ENCODE assay signal across 8 mouse cellular contexts in the genomic region with DNA sequence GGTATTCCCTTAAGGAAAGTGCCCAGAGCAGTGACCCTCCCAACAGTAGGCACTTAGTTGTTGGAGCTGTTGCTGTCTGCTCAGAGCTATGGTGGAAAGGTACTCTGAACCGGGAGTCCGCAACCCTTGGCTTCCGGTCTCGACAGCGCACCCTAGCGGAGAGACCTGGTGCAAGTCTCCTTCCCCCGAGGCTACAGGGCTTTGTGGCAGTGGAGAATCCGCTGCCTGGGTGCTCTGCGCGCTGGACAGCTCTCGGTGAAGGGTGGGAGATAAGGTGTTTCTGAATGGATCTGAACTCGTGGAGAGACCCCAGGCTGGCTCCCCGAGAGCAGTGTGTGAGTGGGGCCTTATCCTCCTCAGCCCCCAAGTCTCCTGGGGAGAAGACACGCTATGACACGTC. TPM values are rescaled to one million over a fixed set of nuclear protein-coding genes. Genes with fewer than 3 reads are reported as not detected.
DNase-seq lines count a peak whose midpoint lies in the region; ATAC-seq and TF ChIP-seq lines count a peak whose summit lies in the region.

No protein-coding gene starts in this region.

- peak; percentile 22; the same call in 1 of the 2 replicates for ATAC-seq in heart, embryonic 14.5 days (ENCODE audit: insufficient number of reproducible peaks, insufficient read depth, low FRiP score, low read depth)
- peak; percentile 31; the same call in 1 of the 2 replicates for ATAC-seq in kidney, postnatal 0 days (replicated peaks; ENCODE audit: low FRiP score, low read depth)
- ATAC-seq in liver, embryonic 13.5 days (ENCODE audit: low read depth), result peak; percentile 37
- no peak for ATAC-seq in stomach, embryonic 14.5 days (ENCODE audit: insufficient number of reproducible peaks, insufficient read depth, low FRiP score, low read depth)

- peak overlapping the region; percentile 55; the same call in 1 of the 2 replicates for H3K27ac ChIP-seq in brown adipose tissue, adult 24 weeks (replicated peaks; ENCODE audit: low read depth, low read length)
- peak overlapping the region; percentile 74 for H3K27ac ChIP-seq in forebrain, embryonic 10.5 days
- peak overlapping the region; percentile 72 to 73 for H3K27ac ChIP-seq in heart, embryonic 14.5 days (replicated peaks in 1 of 2; ENCODE audit: control insufficient read depth in 1 of 2, insufficient read depth in 1 of 2, low read depth in 2 of 2, low read length in 2 of 2)
- peak overlapping the region; percentile 63; the same call in 1 of the 2 replicates for H3K27ac ChIP-seq in kidney, postnatal 0 days
- peak overlapping the region; percentile 99 for H3K27ac ChIP-seq in liver, embryonic 13.5 days
- peak overlapping the region; percentile 15; the same call in 1 of the 2 replicates for H3K27ac ChIP-seq in stomach, embryonic 14.5 days (ENCODE audit: low read length)

- WGBS in forebrain, embryonic 10.5 days, result 2% methylated on average over 15 of the region's 15 CpGs
- WGBS in heart, embryonic 14.5 days, result 2% methylated on average over 15 of the region's 15 CpGs
- 11% methylated on average over 15 of the region's 15 CpGs for WGBS in kidney, postnatal 0 days
- WGBS in liver, embryonic 13.5 days (ENCODE audit: insufficient replicate concordance), result 6% methylated on average over 15 of the region's 15 CpGs
- 10% methylated on average over 15 of the region's 15 CpGs for WGBS in stomach, embryonic 14.5 days

- no peaks in the 10 kb centered on the region for H3K9me3 ChIP-seq in forebrain, embryonic 10.5 days
- no peaks in the 10 kb centered on the region for H3K9me3 ChIP-seq in heart, embryonic 14.5 days (ENCODE audit: control insufficient read depth, low read length)
- no peaks in the 10 kb centered on the region for H3K9me3 ChIP-seq in kidney, postnatal 0 days (replicated peaks; ENCODE audit: low read length)
- no peaks in the 10 kb centered on the region for H3K9me3 ChIP-seq in liver, embryonic 13.5 days (replicated peaks)
- no peaks in the 10 kb centered on the region for H3K9me3 ChIP-seq in stomach, embryonic 14.5 days (ENCODE audit: control insufficient read depth, low read depth, low read length)

- peak; percentile 96 for DNase-seq in CD4-positive, CD25-positive, alpha-beta regulatory T cell, adult 2 months (ENCODE audit: low read depth, low spot score)
- DNase-seq in forebrain, embryonic 10.5 days (ENCODE audit: extremely low spot score, low spot score), result peak; percentile 88
- DNase-seq in kidney, postnatal 0 days (ENCODE audit: low spot score), result peak; percentile 91
- peak; percentile 86 for DNase-seq in liver, embryonic 13.5 days
- DNase-seq in natural killer cell, adult 2 months (ENCODE audit: low spot score in 2 of 2), result peak; percentile 89 to 92

- peak overlapping the region; percentile 25 for H3K4me3 ChIP-seq in brown adipose tissue, adult 24 weeks (ENCODE audit: insufficient read depth, low read depth, low read length)
- H3K4me3 ChIP-seq in forebrain, embryonic 10.5 days, result peak overlapping the region; percentile 45
- H3K4me3 ChIP-seq in heart, embryonic 14.5 days (ENCODE audit: control insufficient read depth in 1 of 2, insufficient read depth in 1 of 2, low read depth in 1 of 2, low read length in 2 of 2), result peak overlapping the region; percentile 26 to 30; a peak in 3 of 4 replicates
- peak overlapping the region; percentile 30; the same call in 1 of the 2 replicates for H3K4me3 ChIP-seq in kidney, postnatal 0 days (replicated peaks; ENCODE audit: low read depth, low read length)
- peak overlapping the region; percentile 91 for H3K4me3 ChIP-seq in liver, embryonic 13.5 days (replicated peaks)
- H3K4me3 ChIP-seq in stomach, embryonic 14.5 days (ENCODE audit: low read depth, low read length), result no peak overlapping the region; the same call in 1 of the 2 replicates

- peaks cover 11% of the 10 kb centered on the region for H3K27me3 ChIP-seq in forebrain, embryonic 10.5 days (ENCODE audit: poor library complexity, severe bottlenecking)
- H3K27me3 ChIP-seq in heart, embryonic 14.5 days (ENCODE audit: control insufficient read depth, insufficient read depth, low read length), result no peaks in the 10 kb centered on the region
- no peaks in the 10 kb centered on the region for H3K27me3 ChIP-seq in kidney, postnatal 0 days (ENCODE audit: insufficient read depth, low read length)
- H3K27me3 ChIP-seq in liver, embryonic 13.5 days, result no peaks in the 10 kb centered on the region
- no peaks in the 10 kb centered on the region for H3K27me3 ChIP-seq in stomach, embryonic 14.5 days (ENCODE audit: control insufficient read depth, insufficient read depth, low read length)

- peaks cover 65% of the 10 kb centered on the region for H3K36me3 ChIP-seq in forebrain, embryonic 10.5 days (replicated peaks)
- 0 out of 2 replicates have a peak, but pooled peaks cover 2% of the 10 kb centered on the region for H3K36me3 ChIP-seq in heart, embryonic 14.5 days (ENCODE audit: control insufficient read depth, insufficient read depth, low read length)
- no peaks in the 10 kb centered on the region for H3K36me3 ChIP-seq in kidney, postnatal 0 days (ENCODE audit: insufficient read depth, low read length)
- H3K36me3 ChIP-seq in liver, embryonic 13.5 days, result peaks cover 92% of the 10 kb centered on the region
- H3K36me3 ChIP-seq in stomach, embryonic 14.5 days (ENCODE audit: control insufficient read depth, insufficient read depth, low read length), result no peaks in the 10 kb centered on the region

- peak; percentile 87 for TF ChIP-seq CTCF in kidney, postnatal 0 days (IDR thresholded peaks at IDR 0.05; ENCODE audit: low read depth)

- peak overlapping the region; percentile 66 for H3K4me2 ChIP-seq in heart, embryonic 14.5 days (ENCODE audit: low read length)
- peak overlapping the region; percentile 59 for H3K4me2 ChIP-seq in kidney, postnatal 0 days (ENCODE audit: low read length)
- peak overlapping the region; percentile 94 for H3K4me2 ChIP-seq in liver, embryonic 13.5 days
- H3K4me2 ChIP-seq in stomach, embryonic 14.5 days (replicated peaks; ENCODE audit: low read depth, low read length), result peak overlapping the region; percentile 25

- peak overlapping the region; percentile 54; the same call in 1 of the 2 replicates for H3K9ac ChIP-seq in heart, embryonic 14.5 days (ENCODE audit: low read length)
- peak overlapping the region; percentile 46 for H3K9ac ChIP-seq in kidney, postnatal 0 days (ENCODE audit: low read depth, low read length)
- H3K9ac ChIP-seq in liver, embryonic 13.5 days, result peak overlapping the region; percentile 100
- H3K9ac ChIP-seq in stomach, embryonic 14.5 days (replicated peaks; ENCODE audit: low read depth, low read length), result 0 out of 2 replicates have a peak overlapping the region, but pooled peaks have one; percentile 6

- H3K4me1 ChIP-seq in brown adipose tissue, adult 24 weeks (ENCODE audit: control insufficient read depth, insufficient read depth, insufficient read length, low read length), result peaks cover 32% of the 10 kb centered on the region
- peaks cover 59% of the 10 kb centered on the region for H3K4me1 ChIP-seq in forebrain, embryonic 10.5 days
- H3K4me1 ChIP-seq in heart, embryonic 14.5 days (ENCODE audit: control insufficient read depth in 2 of 2, insufficient read depth in 2 of 2, low read length in 2 of 2), result peaks cover 27 to 39% of the 10 kb centered on the region in 2 experiments
- H3K4me1 ChIP-seq in kidney, postnatal 0 days (replicated peaks; ENCODE audit: insufficient read depth, low read length), result no peaks in the 10 kb centered on the region; the same call in none of the 2 replicates
- peaks cover 87% of the 10 kb centered on the region for H3K4me1 ChIP-seq in liver, embryonic 13.5 days (replicated peaks)
- peaks cover 31% of the 10 kb centered on the region for H3K4me1 ChIP-seq in stomach, embryonic 14.5 days (ENCODE audit: control insufficient read depth, insufficient read depth, low read length)

RNA-seq across cellular contexts. Expression of a gene that starts 7.8 kb away (rescaled TPM):
- 2.9 and 6.4 TPM in 2 replicates for polyA plus RNA-seq in brown adipose tissue, adult 24 weeks (2012; ENCODE audit: insufficient read depth, insufficient read length, missing spikeins)
- 10.3 and 11.4 TPM in 2 replicates for polyA plus RNA-seq in forebrain, embryonic 10.5 days (2016; fragmentation: Nextera tagmentation; extraction: Ambion mirVana)
- 2.5 and 3.1 TPM in 2 replicates for polyA plus RNA-seq in heart, embryonic 14.5 days (2014; fragmentation: Nextera tagmentation; extraction: Ambion mirVana)
- 3.2 and 3.8 TPM in 2 replicates for polyA plus RNA-seq in kidney, postnatal 0 days (2015; fragmentation: Nextera tagmentation; extraction: Ambion mirVana)
- polyA plus RNA-seq in liver, embryonic 13.5 days (2015; fragmentation: Nextera tagmentation; extraction: Ambion mirVana), result 64.7 and 72.1 TPM in 2 replicates
- polyA plus RNA-seq in stomach, embryonic 14.5 days (2014; fragmentation: Nextera tagmentation; extraction: Ambion mirVana), result 3.5 and 4.4 TPM in 2 replicates

RNA-seq across cellular contexts. Expression of a gene that starts 26.2 kb away (rescaled TPM):
- 1.0 and 1.2 TPM in 2 replicates for polyA plus RNA-seq in brown adipose tissue, adult 24 weeks (2012; ENCODE audit: insufficient read depth, insufficient read length, missing spikeins)
- polyA plus RNA-seq in forebrain, embryonic 10.5 days (2016; fragmentation: Nextera tagmentation; extraction: Ambion mirVana), result 4.7 and 5.2 TPM in 2 replicates
- 1.3 and 1.5 TPM in 2 replicates for polyA plus RNA-seq in heart, embryonic 14.5 days (2014; fragmentation: Nextera tagmentation; extraction: Ambion mirVana)
- polyA plus RNA-seq in kidney, postnatal 0 days (2015; fragmentation: Nextera tagmentation; extraction: Ambion mirVana), result 2.7 and 3.0 TPM in 2 replicates
- polyA plus RNA-seq in liver, embryonic 13.5 days (2015; fragmentation: Nextera tagmentation; extraction: Ambion mirVana), result 1.1 and 1.4 TPM in 2 replicates
- 5.1 and 5.6 TPM in 2 replicates for polyA plus RNA-seq in stomach, embryonic 14.5 days (2014; fragmentation: Nextera tagmentation; extraction: Ambion mirVana)

RNA-seq across cellular contexts. Expression of a gene that starts 36.7 kb away (rescaled TPM):
- polyA plus RNA-seq in brown adipose tissue, adult 24 weeks (2012; ENCODE audit: insufficient read depth, insufficient read length, missing spikeins), result 75.0 and 78.1 TPM in 2 replicates
- polyA plus RNA-seq in forebrain, embryonic 10.5 days (2016; fragmentation: Nextera tagmentation; extraction: Ambion mirVana), result 488 and 529 TPM in 2 replicates
- 247 and 296 TPM in 2 replicates for polyA plus RNA-seq in heart, embryonic 14.5 days (2014; fragmentation: Nextera tagmentation; extraction: Ambion mirVana)
- polyA plus RNA-seq in kidney, postnatal 0 days (2015; fragmentation: Nextera tagmentation; extraction: Ambion mirVana), result 764 and 829 TPM in 2 replicates
- polyA plus RNA-seq in liver, embryonic 13.5 days (2015; fragmentation: Nextera tagmentation; extraction: Ambion mirVana), result 48.1 and 51.3 TPM in 2 replicates
- 384 and 404 TPM in 2 replicates for polyA plus RNA-seq in stomach, embryonic 14.5 days (2014; fragmentation: Nextera tagmentation; extraction: Ambion mirVana)

Comparison
In these comparisons a context has a peak if more than half of its experiments do, and no peak if none do; other contexts are left out.
1. H3K27ac ChIP-seq: peak in every context shown above with its lines; median percentile 99 in liver, embryonic 13.5 days; 74 in forebrain, embryonic 10.5 days; 72 in heart, embryonic 14.5 days; 63 in kidney, postnatal 0 days; 55 in brown adipose tissue, adult 24 weeks; 15 in stomach, embryonic 14.5 days.
2. H3K4me2 ChIP-seq: peak in every context shown above with its lines; median percentile 94 in liver, embryonic 13.5 days; 66 in heart, embryonic 14.5 days; 59 in kidney, postnatal 0 days; 25 in stomach, embryonic 14.5 days.
3. H3K9ac ChIP-seq: peak in every context shown above with its lines; median percentile 100 in liver, embryonic 13.5 days; 54 in heart, embryonic 14.5 days; 46 in kidney, postnatal 0 days; 6 in stomach, embryonic 14.5 days.